Mouse (Mus musculus): Measurements from ENCODE around the gene Tex2. TPM values are rescaled to one million over a fixed set of nuclear protein-coding genes. Genes with fewer than 3 reads are reported as not detected.

Tex2 gene
- polyA plus RNA-seq, 1 experiment from 2014 or later = 14.2 TPM

GRCm38 (mm10) chr11:106529786-106530185, 83.4 kb downstream of the Tex2 start:
- Histone ChIP-seq H3K36me3 (ENCODE audit: control insufficient read depth, insufficient read depth) (peaks cover 12% of the 10 kb centered on the region), H3K27ac (ENCODE audit: low read length) (no peak overlapping the region), H3K4me1 (ENCODE audit: control insufficient read depth, insufficient read depth, low read length) (no peaks in the 10 kb centered on the region), H3K4me2 (ENCODE audit: low read depth, low read length) (no peak overlapping the region), H3K9me3 (replicated peaks; ENCODE audit: control insufficient read depth, low read length) (no peaks in the 10 kb centered on the region), H3K27me3 (ENCODE audit: control insufficient read depth, insufficient read depth, low read length) (no peaks in the 10 kb centered on the region), H3K9ac (ENCODE audit: low read length) (no peak overlapping the region), H3K4me3 (ENCODE audit: low read length) (no peak overlapping the region)
- 80% methylated on average over 5 of the region's 5 CpGs for WGBS
- no peak for ATAC-seq (replicated peaks; ENCODE audit: extremely low read depth, insufficient read depth, low FRiP score)

DNA sequence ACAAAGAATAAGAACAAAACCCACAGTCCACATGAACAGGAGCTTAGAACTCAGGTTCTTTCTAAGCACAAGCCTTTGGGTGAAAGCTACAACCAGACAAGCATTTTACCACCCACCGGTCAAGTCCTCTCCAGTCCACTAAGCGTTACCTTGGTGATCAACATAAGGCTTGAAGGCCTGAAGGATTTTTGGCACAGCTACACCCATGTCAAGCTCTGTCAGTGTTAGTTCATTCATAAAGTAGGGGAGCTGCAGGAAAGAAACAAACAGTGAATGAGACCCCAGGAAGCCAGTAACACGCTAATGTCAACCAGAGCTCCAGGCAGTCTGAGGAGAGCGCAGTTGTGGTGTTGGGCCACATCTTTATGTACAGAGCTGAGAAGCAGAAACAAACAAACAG, 84.1 kb downstream of the Tex2 start:
- Histone ChIP-seq H3K4me3 (ENCODE audit: low read length) (no peak overlapping the region), H3K9me3 (replicated peaks; ENCODE audit: control insufficient read depth, low read length) (no peaks in the 10 kb centered on the region), H3K4me1 (ENCODE audit: control insufficient read depth, insufficient read depth, low read length) (no peaks in the 10 kb centered on the region), H3K9ac (ENCODE audit: low read length) (no peak overlapping the region), H3K4me2 (ENCODE audit: low read depth, low read length) (no peak overlapping the region), H3K27me3 (ENCODE audit: control insufficient read depth, insufficient read depth, low read length) (no peaks in the 10 kb centered on the region), H3K27ac (ENCODE audit: low read length) (no peak overlapping the region), H3K36me3 (ENCODE audit: control insufficient read depth, insufficient read depth) (peaks cover 12% of the 10 kb centered on the region)
- ATAC-seq (replicated peaks; ENCODE audit: extremely low read depth, insufficient read depth, low FRiP score) = no peak
- 91% methylated on average over 4 of the region's 4 CpGs for WGBS

DNA sequence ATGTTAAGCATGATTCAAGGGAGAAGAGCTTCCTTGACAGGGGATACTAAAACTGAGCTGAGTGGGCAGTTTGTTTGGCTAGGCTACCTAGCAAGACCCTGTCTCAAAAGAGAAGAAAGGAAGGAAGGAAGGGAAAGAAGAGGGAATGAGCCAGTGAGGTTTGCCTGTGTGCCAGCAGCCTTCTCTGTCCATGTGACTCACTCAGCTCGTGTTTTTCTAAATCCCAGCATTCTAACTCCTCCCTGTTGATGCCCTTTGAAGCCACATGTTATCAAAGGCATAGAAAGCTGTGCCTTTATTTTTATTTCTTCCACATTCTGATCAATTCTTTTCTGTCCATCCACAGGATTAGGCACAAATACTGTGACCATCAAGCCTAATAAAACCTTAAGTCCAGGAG, 85.3 kb downstream of the Tex2 start:
- ATAC-seq (replicated peaks; ENCODE audit: extremely low read depth, insufficient read depth, low FRiP score) = no peak
- Histone ChIP-seq H3K4me1 (ENCODE audit: control insufficient read depth, insufficient read depth, low read length) (no peaks in the 10 kb centered on the region), H3K4me2 (ENCODE audit: low read depth, low read length) (no peak overlapping the region), H3K4me3 (ENCODE audit: low read length) (no peak overlapping the region), H3K36me3 (ENCODE audit: control insufficient read depth, insufficient read depth) (peaks cover 12% of the 10 kb centered on the region), H3K27me3 (ENCODE audit: control insufficient read depth, insufficient read depth, low read length) (no peaks in the 10 kb centered on the region), H3K9ac (ENCODE audit: low read length) (no peak overlapping the region), H3K9me3 (replicated peaks; ENCODE audit: control insufficient read depth, low read length) (no peaks in the 10 kb centered on the region), H3K27ac (ENCODE audit: low read length) (no peak overlapping the region)
- 29% methylated on average over 1 of the region's 1 CpGs for WGBS

DNA sequence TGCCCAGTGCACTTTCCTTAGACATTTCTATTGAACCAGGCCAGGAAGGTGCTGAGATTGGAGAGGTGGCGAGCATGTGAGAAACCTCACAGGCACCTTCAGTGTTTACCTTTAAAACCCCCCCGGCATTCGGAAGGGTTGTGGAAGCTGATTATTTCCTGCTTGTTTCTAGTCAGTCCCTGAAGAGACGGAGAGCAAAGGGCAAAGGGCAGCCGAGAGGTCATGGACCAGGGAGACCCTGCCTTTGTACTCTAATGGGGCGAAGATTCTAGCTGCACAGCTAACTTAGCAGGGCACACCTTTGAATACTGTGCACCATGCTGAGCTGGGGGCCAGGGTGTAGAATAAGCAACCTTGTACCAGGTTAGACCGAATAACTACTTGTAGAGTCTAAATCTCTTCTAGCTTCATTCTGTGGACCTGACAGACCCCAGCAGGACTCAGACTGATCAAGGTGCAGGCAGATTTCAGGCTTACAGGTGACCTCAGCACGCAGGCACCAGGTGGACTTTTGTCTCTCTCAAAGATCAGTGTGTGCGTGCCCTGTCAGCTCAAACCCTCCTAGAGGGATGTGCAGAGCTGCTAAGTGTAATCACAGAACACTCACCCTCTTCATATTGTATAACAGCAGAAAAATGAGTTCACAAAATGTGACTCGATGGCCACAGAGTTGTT, 85.9 kb downstream of the Tex2 start:
- no peak overlapping the region for H3K27ac ChIP-seq (ENCODE audit: low read length)
- H3K9me3 ChIP-seq (replicated peaks; ENCODE audit: control insufficient read depth, low read length) = no peaks in the 10 kb centered on the region
- no peak overlapping the region for H3K9ac ChIP-seq (ENCODE audit: low read length)
- no peaks in the 10 kb centered on the region for H3K27me3 ChIP-seq (ENCODE audit: control insufficient read depth, insufficient read depth, low read length)
- WGBS = 73% methylated on average over 10 of the region's 10 CpGs
- H3K4me3 ChIP-seq (ENCODE audit: low read length) = no peak overlapping the region
- H3K36me3 ChIP-seq (ENCODE audit: control insufficient read depth, insufficient read depth) = peaks cover 7% of the 10 kb centered on the region; the same call in 1 of the 2 replicates
- no peak for ATAC-seq (replicated peaks; ENCODE audit: extremely low read depth, insufficient read depth, low FRiP score)
- no peaks in the 10 kb centered on the region for H3K4me1 ChIP-seq (ENCODE audit: control insufficient read depth, insufficient read depth, low read length)
- H3K4me2 ChIP-seq (ENCODE audit: low read depth, low read length) = no peak overlapping the region

DNA sequence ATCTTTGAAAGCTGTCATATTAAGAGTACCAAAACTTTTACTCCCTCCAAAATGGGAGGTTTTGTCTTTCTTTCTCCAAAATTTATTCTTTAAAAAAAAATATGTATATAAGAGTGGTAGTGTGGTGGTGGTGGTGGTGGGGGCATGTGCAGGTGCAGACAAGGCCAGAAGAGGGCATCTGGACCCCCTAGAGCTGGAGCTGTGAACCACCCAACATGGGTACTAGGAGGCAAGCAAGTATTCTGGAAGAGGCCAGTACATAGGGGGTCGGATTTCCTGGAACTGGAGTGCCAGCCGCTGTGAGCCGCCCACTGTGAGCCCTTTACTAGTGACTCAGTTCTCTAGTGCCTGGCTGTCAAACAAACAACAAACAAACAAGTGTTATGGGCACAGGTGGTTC, 90.7 kb downstream of the Tex2 start:
- 73% methylated on average over 3 of the region's 3 CpGs for whole genome bisulfite sequencing
- no peaks in the 10 kb centered on the region for H3K27me3 ChIP-seq (ENCODE audit: control insufficient read depth, insufficient read depth, low read length)
- H3K36me3 ChIP-seq (ENCODE audit: control insufficient read depth, insufficient read depth) = no peaks in the 10 kb centered on the region
- H3K27ac ChIP-seq (ENCODE audit: low read length) = no peak overlapping the region
- H3K9ac ChIP-seq (ENCODE audit: low read length) = no peak overlapping the region
- ATAC-seq (replicated peaks; ENCODE audit: extremely low read depth, insufficient read depth, low FRiP score) = no peak; the same call in 1 of the 2 replicates
- peaks cover 3% of the 10 kb centered on the region; the same call in 1 of the 2 replicates for H3K4me1 ChIP-seq (ENCODE audit: control insufficient read depth, insufficient read depth, low read length)
- no peaks in the 10 kb centered on the region for H3K9me3 ChIP-seq (replicated peaks; ENCODE audit: control insufficient read depth, low read length)
- no peak overlapping the region for H3K4me2 ChIP-seq (ENCODE audit: low read depth, low read length)
- no peak overlapping the region for H3K4me3 ChIP-seq (ENCODE audit: low read length)

DNA sequence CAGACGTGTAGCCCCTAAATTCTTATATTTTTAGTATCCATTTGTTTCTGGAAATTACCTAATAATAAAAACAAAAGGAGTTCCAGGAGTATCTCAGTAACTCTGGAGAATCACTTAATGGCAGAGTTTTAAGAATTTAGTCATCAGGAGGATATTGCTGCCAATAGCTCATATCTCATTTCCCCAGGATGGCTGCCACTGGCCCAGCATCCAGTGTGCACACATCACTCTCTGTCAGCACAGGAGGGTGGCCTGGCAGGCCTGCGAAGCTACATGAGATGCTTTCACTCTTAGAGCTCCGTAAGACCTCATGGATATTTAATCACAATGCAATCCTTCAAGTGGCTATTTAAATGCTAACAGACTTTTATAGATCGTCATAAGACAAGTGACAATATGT, 91.6 kb downstream of the Tex2 start:
- no peak for ATAC-seq (replicated peaks; ENCODE audit: extremely low read depth, insufficient read depth, low FRiP score)
- WGBS = 58% methylated on average over 4 of the region's 4 CpGs
- Histone ChIP-seq H3K4me1 (ENCODE audit: control insufficient read depth, insufficient read depth, low read length) (peaks cover 3% of the 10 kb centered on the region; the same call in 1 of the 2 replicates), H3K27ac (ENCODE audit: low read length) (peak overlapping the region; percentile 52), H3K9ac (ENCODE audit: low read length) (no peak overlapping the region), H3K27me3 (ENCODE audit: control insufficient read depth, insufficient read depth, low read length) (no peaks in the 10 kb centered on the region), H3K9me3 (replicated peaks; ENCODE audit: control insufficient read depth, low read length) (no peaks in the 10 kb centered on the region), H3K4me3 (ENCODE audit: low read length) (no peak overlapping the region), H3K4me2 (ENCODE audit: low read depth, low read length) (no peak overlapping the region), H3K36me3 (ENCODE audit: control insufficient read depth, insufficient read depth) (no peaks in the 10 kb centered on the region)

DNA sequence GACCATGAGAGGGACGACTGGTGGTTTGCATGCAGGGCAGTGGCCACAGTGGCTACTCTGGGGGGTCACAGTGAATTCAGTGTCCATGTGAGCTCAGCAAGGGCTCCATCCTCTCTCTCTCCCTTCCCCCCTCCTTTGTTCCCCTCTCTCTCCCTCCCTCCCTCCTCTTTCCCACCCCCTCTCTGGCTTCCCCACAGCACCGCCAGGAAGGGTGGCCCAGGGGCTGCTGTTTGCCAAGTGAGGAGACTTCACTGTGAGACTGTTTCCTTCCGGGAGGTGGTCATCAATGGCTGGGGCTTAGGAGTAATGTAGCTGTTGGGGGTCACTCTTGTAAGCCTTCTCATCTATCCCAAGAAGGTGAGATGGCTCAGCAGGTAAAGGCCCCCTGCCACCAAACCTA, 92.8 kb downstream of the Tex2 start:
- Histone ChIP-seq H3K4me3 (ENCODE audit: low read length) (no peak overlapping the region), H3K36me3 (ENCODE audit: control insufficient read depth, insufficient read depth) (no peaks in the 10 kb centered on the region; the same call in 1 of the 2 replicates), H3K9me3 (replicated peaks; ENCODE audit: control insufficient read depth, low read length) (no peaks in the 10 kb centered on the region), H3K9ac (ENCODE audit: low read length) (no peak overlapping the region), H3K27me3 (ENCODE audit: control insufficient read depth, insufficient read depth, low read length) (no peaks in the 10 kb centered on the region), H3K27ac (ENCODE audit: low read length) (no peak overlapping the region), H3K4me1 (ENCODE audit: control insufficient read depth, insufficient read depth, low read length) (peaks cover 3% of the 10 kb centered on the region; the same call in 1 of the 2 replicates), H3K4me2 (ENCODE audit: low read depth, low read length) (no peak overlapping the region)
- 64% methylated on average over 3 of the region's 3 CpGs for WGBS
- no peak for ATAC-seq (replicated peaks; ENCODE audit: extremely low read depth, insufficient read depth, low FRiP score)

GRCm38 (mm10) chr11:106519519-106519918, 93.7 kb downstream of the Tex2 start:
- 76% methylated on average over 4 of the region's 4 CpGs for WGBS
- Histone ChIP-seq H3K27ac (ENCODE audit: low read length) (no peak overlapping the region), H3K4me1 (ENCODE audit: control insufficient read depth, insufficient read depth, low read length) (peaks cover 9% of the 10 kb centered on the region), H3K36me3 (ENCODE audit: control insufficient read depth, insufficient read depth) (no peaks in the 10 kb centered on the region; the same call in 1 of the 2 replicates), H3K27me3 (ENCODE audit: control insufficient read depth, insufficient read depth, low read length) (no peaks in the 10 kb centered on the region), H3K4me2 (ENCODE audit: low read depth, low read length) (no peak overlapping the region), H3K9me3 (replicated peaks; ENCODE audit: control insufficient read depth, low read length) (no peaks in the 10 kb centered on the region), H3K4me3 (ENCODE audit: low read length) (no peak overlapping the region), H3K9ac (ENCODE audit: low read length) (no peak overlapping the region)
- no peak for ATAC-seq (replicated peaks; ENCODE audit: extremely low read depth, insufficient read depth, low FRiP score)

DNA sequence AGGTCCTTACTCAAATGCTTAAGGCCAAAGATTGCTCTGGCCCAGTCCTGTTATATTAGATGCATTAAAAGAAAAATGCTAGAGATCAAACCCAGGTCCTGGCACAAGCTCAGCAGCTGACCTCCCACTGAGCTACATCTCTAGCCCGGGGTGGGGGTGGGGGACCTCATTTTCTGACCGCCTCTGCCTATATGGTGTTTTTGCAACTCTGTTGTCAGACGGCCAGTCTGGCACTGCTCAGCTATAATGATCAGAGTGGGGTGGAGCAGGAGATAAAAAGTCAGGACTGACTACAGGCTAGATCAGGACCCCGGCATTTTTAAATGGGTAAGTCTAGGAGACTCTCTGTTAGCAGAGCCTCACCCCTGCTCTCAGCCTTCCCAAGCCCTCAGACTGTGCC, 94.8 kb downstream of the Tex2 start:
- no peak overlapping the region for H3K9ac ChIP-seq (ENCODE audit: low read length)

More for the DNA sequence above, 94.8 kb downstream of the Tex2 start:
- WGBS = 44% methylated on average over 4 of the region's 4 CpGs
- no peaks in the 10 kb centered on the region for H3K9me3 ChIP-seq (replicated peaks; ENCODE audit: control insufficient read depth, low read length)
- no peak for ATAC-seq (replicated peaks; ENCODE audit: extremely low read depth, insufficient read depth, low FRiP score)
- no peaks in the 10 kb centered on the region; the same call in 1 of the 2 replicates for H3K36me3 ChIP-seq (ENCODE audit: control insufficient read depth, insufficient read depth)
- H3K4me2 ChIP-seq (ENCODE audit: low read depth, low read length) = no peak overlapping the region
- H3K4me3 ChIP-seq (ENCODE audit: low read length) = no peak overlapping the region
- H3K4me1 ChIP-seq (ENCODE audit: control insufficient read depth, insufficient read depth, low read length) = peaks cover 14% of the 10 kb centered on the region
- H3K27ac ChIP-seq (ENCODE audit: low read length) = no peak overlapping the region
- no peaks in the 10 kb centered on the region for H3K27me3 ChIP-seq (ENCODE audit: control insufficient read depth, insufficient read depth, low read length)
